Mouse (Mus musculus) spleen, postnatal 10 days (tissue): ENCODE measurements around the gene Tcerg1l.

Source experiments
- DNase-seq, 2 experiments: peaks; one replicate each; pipeline ENCODE4 v3.0.0; 2021 to 2022; ENCODE audit warnings: low spot score in 2 of 2

Tcerg1l gene

GRCm38 (mm10) chr7:138397485-138398181 lies at the start of gene Tcerg1l:
Gene Tcerg1l (minus strand): TSS chr7:138397730.
- no peak for DNase-seq

GRCm38 (mm10) chr7:138442096-138442495 lies 44.6 kb upstream of the Tcerg1l start:
- no peak for DNase-seq

GRCm38 (mm10) chr7:138432541-138432940 lies 35.0 kb upstream of the Tcerg1l start:
- no peak for DNase-seq

- DNase-seq, result no peak
Observed at GRCm38 (mm10) chr7:138431456-138431855, 33.9 kb upstream of the Tcerg1l start.

- no peak for DNase-seq
Observed at GRCm38 (mm10) chr7:138429916-138430315, 32.4 kb upstream of the Tcerg1l start.

GRCm38 (mm10) chr7:138428826-138429225 lies 31.3 kb upstream of the Tcerg1l start:
- peak in 1 of 2 experiments; percentile 22 for DNase-seq

GRCm38 (mm10) chr7:138427441-138427840 lies 29.9 kb upstream of the Tcerg1l start:
- no peak for DNase-seq

- DNase-seq, result no peak
Observed at GRCm38 (mm10) chr7:138413496-138413895, 16.0 kb upstream of the Tcerg1l start.

- DNase-seq, result no peak
Observed at GRCm38 (mm10) chr7:138401641-138402040, 4.1 kb upstream of the Tcerg1l start.

- DNase-seq, result no peak
Observed at GRCm38 (mm10) chr7:138400506-138401272, 3.2 kb upstream of the Tcerg1l start.

GRCm38 (mm10) chr7:138398182-138398793 lies 758 bp upstream of the Tcerg1l start:
- no peak for DNase-seq

- DNase-seq, result peak in 1 of 2 experiments; percentile 20
Observed at GRCm38 (mm10) chr7:138396863-138397484, 556 bp downstream of the Tcerg1l start.

GRCm38 (mm10) chr7:138396109-138396862 lies 1.2 kb downstream of the Tcerg1l start:
- no peak for DNase-seq

GRCm38 (mm10) chr7:138389941-138390340 lies 7.6 kb downstream of the Tcerg1l start:
- no peak for DNase-seq

- no peak for DNase-seq
Observed at GRCm38 (mm10) chr7:138389071-138389470, 8.5 kb downstream of the Tcerg1l start.

GRCm38 (mm10) chr7:138379221-138379620 lies 18.3 kb downstream of the Tcerg1l start:
- no peak for DNase-seq

- no peak for DNase-seq
Observed at GRCm38 (mm10) chr7:138378546-138378945, 19.0 kb downstream of the Tcerg1l start.

GRCm38 (mm10) chr7:138375573-138375972 lies 22.0 kb downstream of the Tcerg1l start:
- DNase-seq, result no peak

GRCm38 (mm10) chr7:138374376-138374775 lies 23.2 kb downstream of the Tcerg1l start:
- no peak for DNase-seq

- DNase-seq, result no peak
Observed at GRCm38 (mm10) chr7:138373530-138373929, 24.0 kb downstream of the Tcerg1l start.

- DNase-seq, result no peak
Observed at GRCm38 (mm10) chr7:138367570-138367969, 30.0 kb downstream of the Tcerg1l start.
